Mouse (Mus musculus) lung, postnatal 25 days (tissue): ENCODE measurements around the gene Edem3.
"Not testable (repeated sequence)": the region's sequence is repeated elsewhere in the genome, so short reads cannot be mapped to it uniquely, and the experiment has no call there.

Experiments
- DNase-seq: peaks from one replicate; pipeline ENCODE4 v3.0.0; 2022; ENCODE audit warnings: low spot score

Edem3 gene

DNA sequence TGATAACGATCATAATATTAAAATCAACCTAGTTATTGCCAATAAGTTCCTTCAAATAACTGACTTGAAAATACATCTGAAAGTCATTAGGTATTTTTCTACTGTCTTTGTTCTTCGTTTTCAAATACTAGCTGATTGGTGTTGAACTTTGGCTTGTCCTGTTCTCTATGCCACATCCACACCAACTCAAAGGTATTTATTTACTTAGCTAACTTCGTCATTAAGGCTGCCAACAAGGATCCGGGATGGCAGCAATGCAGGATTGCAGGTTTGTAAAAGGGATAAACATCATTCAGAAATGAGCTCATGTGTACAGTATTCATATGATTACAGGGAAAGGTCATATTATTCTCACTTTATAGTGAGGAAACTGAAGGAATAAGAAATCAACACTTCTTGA, 2.2 kb upstream of the Edem3 start:
- DNase-seq, result no peak

DNA sequence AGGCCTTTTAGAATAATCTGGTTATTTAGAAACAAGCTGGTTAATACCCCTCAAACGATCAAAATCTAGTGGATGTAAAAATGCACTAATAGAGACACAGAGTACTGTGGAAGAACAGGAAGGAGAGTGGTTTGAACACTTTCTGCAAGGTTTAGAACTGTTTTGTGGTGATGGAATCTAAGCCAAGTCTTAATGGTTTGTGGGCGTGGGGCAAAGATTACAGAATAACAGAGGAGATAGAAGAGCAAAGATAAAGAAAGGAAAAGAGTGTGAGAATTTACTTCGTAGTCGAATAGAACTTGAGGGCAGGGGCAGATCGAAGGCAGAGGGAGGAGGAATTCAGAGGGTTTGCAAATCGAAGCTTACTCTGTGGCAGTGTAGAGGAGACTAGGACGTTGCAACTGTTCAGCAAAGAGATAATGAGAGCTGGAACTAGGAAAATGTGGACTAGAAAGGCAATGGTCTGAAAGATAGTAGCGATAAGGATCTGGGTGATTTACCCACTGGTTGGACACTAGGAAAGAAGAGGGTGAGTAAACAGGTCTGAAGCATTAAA, 1.7 kb upstream of the Edem3 start:
- DNase-seq, result no peak

DNA sequence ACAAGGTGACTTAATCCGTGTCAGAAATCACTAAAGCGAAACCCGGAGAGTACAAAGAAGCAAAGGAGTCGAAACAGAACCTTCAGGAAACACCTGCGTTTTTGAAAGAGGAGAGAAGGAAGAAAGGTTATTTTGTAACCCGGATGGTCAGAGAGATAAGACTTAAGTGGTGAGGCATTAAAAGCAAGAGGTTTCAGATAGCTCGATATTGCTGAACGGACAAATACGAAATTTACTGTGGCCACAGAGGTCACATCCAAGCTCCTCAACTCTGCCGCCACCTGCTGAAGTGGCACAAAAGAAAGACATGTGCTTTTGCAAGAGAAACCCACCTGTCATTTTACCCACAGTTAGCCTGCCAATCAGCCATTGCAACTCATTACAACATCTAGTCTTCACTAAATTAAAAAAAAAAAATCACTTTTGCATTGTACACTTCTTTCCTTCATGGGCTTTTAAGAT, 1.1 kb upstream of the Edem3 start:
- DNase-seq, result no peak

- no peak for DNase-seq
These were observed 671 bp downstream of the Edem3 start for GRCm38 (mm10) chr1:151755660-151756424.

DNA sequence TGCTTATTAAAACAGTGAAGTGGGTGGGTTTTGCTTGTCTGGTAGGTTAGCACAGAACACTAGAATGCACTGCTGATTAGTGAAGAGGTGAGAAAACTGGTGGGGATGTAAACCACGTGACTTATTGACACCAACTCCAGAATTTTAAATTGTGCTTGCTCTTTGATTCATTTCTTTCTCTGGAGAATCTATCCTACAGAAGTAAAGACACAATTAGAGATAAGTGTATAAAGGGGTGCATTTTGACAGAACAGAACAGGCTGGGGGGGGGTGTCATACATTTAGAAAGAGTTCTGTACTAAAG, 1.2 kb downstream of the Edem3 start:
- DNase-seq, result no peak

GRCm38 (mm10) chr1:151758301-151758700, 3.1 kb downstream of the Edem3 start:
- no peak for DNase-seq

- no peak for DNase-seq
These were observed 3.8 kb downstream of the Edem3 start for GRCm38 (mm10) chr1:151758991-151759390.

GRCm38 (mm10) chr1:151764236-151764635, 9.1 kb downstream of the Edem3 start:
- DNase-seq, result no peak

DNA sequence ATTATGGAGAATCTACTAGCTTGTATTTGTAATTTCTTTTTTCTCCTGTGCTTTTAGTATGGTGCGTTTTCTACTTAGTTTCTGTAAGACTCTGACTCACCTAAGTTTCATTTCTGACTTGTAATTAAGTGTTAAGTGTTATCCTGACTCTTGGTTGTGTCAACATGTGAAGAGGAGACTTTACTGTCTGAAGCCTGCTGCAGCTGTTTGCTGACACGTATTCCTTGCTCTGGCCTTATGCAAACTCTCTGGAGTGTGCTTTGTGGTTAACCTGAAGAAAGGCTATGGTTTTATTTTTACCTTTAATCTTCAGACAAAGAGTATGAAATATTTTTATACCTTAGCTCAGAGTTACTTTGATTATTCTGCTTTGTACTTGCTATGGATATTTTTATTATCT, 11.0 kb downstream of the Edem3 start:
- no peak for DNase-seq

DNA sequence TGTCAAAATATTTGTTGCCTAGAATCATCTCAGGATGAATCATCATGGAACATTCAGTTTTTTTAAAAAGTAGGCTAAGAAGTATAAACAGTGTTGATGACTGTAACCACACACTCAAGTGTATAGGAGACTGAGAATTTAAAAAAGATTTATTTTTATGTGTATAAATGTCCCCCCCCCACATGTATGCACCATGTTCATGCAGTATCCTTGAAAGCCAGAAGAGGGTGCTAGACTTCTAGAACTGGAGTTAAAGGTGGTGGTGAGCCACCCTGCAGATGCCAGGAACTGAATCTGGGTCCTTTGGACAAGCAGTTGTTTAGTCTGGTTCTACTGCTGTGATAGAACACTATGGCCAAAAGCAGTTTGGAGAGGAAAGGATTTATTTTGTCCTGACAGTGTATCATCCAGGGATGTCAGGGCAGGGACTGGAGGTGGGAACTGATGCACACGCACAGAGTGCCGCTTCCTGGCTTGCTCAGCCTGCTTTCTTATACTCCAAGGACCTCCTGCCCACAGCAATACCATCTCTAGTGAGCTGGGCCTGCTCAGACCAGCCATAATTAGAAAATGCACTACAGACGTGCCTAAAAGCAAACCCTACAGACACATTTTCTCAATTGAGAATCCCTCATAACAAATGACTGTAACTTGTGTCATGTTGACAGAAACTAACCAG, 11.9 kb downstream of the Edem3 start:
- DNase-seq, result no peak

- no peak for DNase-seq
These were observed 14.2 kb downstream of the Edem3 start for GRCm38 (mm10) chr1:151769200-151769913.

- DNase-seq, result no peak
These were observed 22.4 kb downstream of the Edem3 start for GRCm38 (mm10) chr1:151777616-151778015.

DNA sequence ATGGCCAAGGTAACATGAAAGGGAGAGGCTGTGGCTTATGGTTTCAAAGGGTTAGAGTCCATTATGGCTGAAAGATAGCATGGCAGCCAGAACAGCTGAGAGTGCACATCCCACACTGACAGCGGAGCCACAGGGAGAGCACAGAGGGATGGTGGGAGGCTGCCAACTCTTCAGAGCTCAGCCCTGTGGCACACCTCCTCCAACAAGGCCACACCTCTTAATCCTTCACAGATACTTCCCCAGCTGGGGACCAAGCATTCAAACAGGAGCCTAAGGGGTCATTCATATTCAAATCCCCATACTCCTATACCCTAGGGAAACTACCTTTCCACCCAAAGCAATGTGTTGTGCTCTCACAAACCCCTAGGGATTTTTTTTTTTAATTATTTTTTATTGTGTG, 23.4 kb downstream of the Edem3 start:
- no peak for DNase-seq

DNA sequence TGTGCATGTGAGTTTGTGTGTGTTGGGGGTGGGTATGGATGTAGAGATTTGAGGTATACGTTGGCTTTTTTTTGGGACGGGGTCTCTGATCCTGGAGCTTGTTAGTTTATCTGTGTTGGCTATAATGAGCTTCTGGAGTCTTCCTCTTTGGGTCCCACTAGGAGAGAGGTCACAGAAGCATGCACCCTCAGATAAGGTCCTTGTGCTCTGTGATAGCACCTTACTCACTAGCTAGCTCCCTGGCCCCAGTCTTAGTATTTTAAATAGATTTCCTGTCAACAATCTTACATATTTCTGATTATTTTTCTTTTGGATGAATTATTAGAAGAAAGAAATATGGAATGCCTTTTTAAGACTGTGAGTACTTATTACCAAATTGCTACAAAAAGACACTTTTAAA, 24.1 kb downstream of the Edem3 start:
- no peak for DNase-seq

DNA sequence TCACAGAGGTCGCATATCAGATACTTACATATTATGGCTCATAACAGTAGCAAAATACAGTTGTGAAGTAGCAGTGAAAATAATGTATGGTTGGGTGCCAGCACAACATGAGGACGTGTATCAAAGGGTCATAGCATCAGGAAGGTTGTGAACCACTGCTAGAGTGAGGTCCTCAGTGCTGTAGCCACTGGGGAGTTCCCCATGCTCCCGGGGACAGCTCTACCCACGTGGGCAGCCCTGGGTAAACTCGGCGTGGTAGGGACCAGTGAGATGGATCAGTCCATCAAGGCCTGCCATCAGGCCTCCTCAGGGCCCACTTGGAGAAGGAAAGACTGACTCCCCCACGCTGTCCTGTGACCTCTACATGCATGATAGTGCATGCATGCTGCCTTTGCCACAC, 26.3 kb downstream of the Edem3 start:
- no peak for DNase-seq

GRCm38 (mm10) chr1:151783403-151783802, 28.2 kb downstream of the Edem3 start:
- no peak for DNase-seq

GRCm38 (mm10) chr1:151786406-151786805, 31.2 kb downstream of the Edem3 start:
- DNase-seq, result no peak

- DNase-seq, result no peak
These were observed 34.0 kb downstream of the Edem3 start for GRCm38 (mm10) chr1:151789136-151789535.

GRCm38 (mm10) chr1:151792076-151792475, 36.9 kb downstream of the Edem3 start:
- DNase-seq, result not testable (repeated sequence)

- not testable (repeated sequence) for DNase-seq
These were observed 47.6 kb downstream of the Edem3 start for GRCm38 (mm10) chr1:151802795-151803194.

DNA sequence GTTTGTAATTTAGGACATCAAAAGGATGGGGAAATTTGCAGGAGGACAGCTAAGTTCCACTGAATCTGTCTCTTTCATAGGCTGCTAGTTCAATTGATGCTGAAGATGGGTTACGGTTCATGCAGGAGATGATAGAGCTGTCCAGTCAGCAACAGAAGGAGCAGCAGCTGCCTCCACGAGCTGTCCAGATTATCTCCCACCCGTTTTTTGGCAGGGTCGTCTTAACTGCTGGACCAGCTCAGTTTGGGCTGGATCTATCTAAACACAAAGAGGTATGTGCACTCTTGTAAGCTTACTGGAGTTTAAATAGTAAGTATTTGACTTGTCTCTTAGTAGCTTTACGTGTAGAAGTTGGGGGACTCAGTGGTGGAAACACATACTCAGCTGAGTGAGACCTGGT, 52.1 kb downstream of the Edem3 start:
- DNase-seq, result no peak

- no peak for DNase-seq
These were observed 55.7 kb downstream of the Edem3 start for GRCm38 (mm10) chr1:151810628-151811421.
